Mouse (Mus musculus) forebrain, embryonic 16.5 days (tissue): ENCODE data around the gene Blcap. TPM values are rescaled to one million over a fixed set of nuclear protein-coding genes. Genes with fewer than 3 reads are reported as not detected.
A peak's percentile ranks its signal among the peaks of the same experiment; 100 is the strongest.

Experiments
- ATAC-seq: fragments of 200-750 bp; cut with Nextera tagmentation; 2 replicates; pipeline ENCODE4 v1.8.0; 2017; ENCODE audit warnings: mild to moderate bottlenecking, moderate library complexity
- H3K27ac ChIP-seq: fragments of 300-500 bp; sonication (generic); 2 replicates; pipeline ENCODE4 v1.5.1; 2014; ENCODE audit warnings: low read length, control low read depth
- H3K27me3 ChIP-seq: fragments of 300-500 bp; sonication (generic); replicated peaks from 2 replicates; pipeline ENCODE4 v1.6.1; 2014; ENCODE audit warnings: low read length; ENCODE audit not compliant: control insufficient read depth, insufficient read depth
- H3K36me3 ChIP-seq: fragments of 300-500 bp; sonication (generic); 2 replicates; pipeline ENCODE4 v1.6.1; 2014; ENCODE audit not compliant: control insufficient read depth, insufficient read depth
- H3K4me1 ChIP-seq: fragments of 300-500 bp; sonication (generic); replicated peaks from 2 replicates; pipeline ENCODE4 v1.6.1; 2014; ENCODE audit warnings: low read length; ENCODE audit not compliant: control insufficient read depth, insufficient read depth
- H3K4me2 ChIP-seq: fragments of 300-500 bp; sonication (generic); 2 replicates; pipeline ENCODE4 v1.6.1; 2014; ENCODE audit warnings: mild to moderate bottlenecking, low read length, control low read depth
- H3K4me3 ChIP-seq: fragments of 300-500 bp; sonication (generic); replicated peaks from 2 replicates; pipeline ENCODE4 v1.5.1; 2014; ENCODE audit warnings: mild to moderate bottlenecking, low read length, control low read depth
- H3K9ac ChIP-seq: fragments of 300-500 bp; sonication (generic); replicated peaks from 2 replicates; pipeline ENCODE4 v1.6.1; 2014; ENCODE audit warnings: low read depth, low read length, control low read depth
- H3K9me3 ChIP-seq: fragments of 300-500 bp; sonication (generic); 2 replicates; pipeline ENCODE4 v1.6.1; 2016; ENCODE audit warnings: low read length; ENCODE audit not compliant: control insufficient read depth
- WGBS: fragments of 180-500 bp; shearing (Covaris S2); extraction: QIAGEN DNeasy Blood & Tissue Kit; methylation state at CpG from one replicate; pipeline ENCODE4 v1.1.7; 2014; 5-methylcytosine and 5-hydroxymethylcytosine counted together
- polyA plus RNA-seq: library from polyadenylated mRNA; unstranded; fragments of >200 nt; fragmentation: Nextera tagmentation; extraction: Ambion mirVana; gene quantifications from 2 replicates; pipeline ENCODE4 v1.2.1, GENCODE M21; 2015

The Blcap gene
- polyA plus RNA-seq, 1 experiment from 2014 or later, result 239 TPM

DNA sequence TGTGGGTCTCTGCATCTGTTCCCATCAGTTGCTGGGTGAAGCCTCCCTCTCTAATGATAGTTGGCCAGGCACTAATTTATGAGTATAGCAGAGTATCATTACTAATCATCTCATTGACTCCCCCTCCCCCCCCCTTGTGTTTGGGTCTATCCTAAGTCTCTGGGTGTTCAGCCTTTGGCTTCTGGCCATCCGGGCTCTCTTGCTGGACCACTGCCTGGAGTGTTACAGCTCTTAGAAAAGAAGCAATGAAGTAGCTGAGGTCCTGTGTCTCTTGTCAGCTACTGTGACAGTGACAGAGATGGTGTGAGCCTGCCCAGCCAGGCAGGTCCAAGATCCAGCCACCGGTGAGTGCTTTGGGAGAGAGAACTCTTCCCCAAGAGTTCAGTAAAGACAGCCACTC lies 1.7 kb upstream of the Blcap start:
- no peak for ATAC-seq
- Histone ChIP-seq H3K4me1 (no peaks in the 10 kb centered on the region), H3K4me2 (no peak overlapping the region), H3K36me3 (no peaks in the 10 kb centered on the region), H3K27me3 (no peaks in the 10 kb centered on the region), H3K4me3 (no peak overlapping the region), H3K9ac (no peak overlapping the region), H3K27ac (no peak overlapping the region), H3K9me3 (no peaks in the 10 kb centered on the region)
- 52% methylated on average over 2 of the region's 2 CpGs for WGBS

DNA sequence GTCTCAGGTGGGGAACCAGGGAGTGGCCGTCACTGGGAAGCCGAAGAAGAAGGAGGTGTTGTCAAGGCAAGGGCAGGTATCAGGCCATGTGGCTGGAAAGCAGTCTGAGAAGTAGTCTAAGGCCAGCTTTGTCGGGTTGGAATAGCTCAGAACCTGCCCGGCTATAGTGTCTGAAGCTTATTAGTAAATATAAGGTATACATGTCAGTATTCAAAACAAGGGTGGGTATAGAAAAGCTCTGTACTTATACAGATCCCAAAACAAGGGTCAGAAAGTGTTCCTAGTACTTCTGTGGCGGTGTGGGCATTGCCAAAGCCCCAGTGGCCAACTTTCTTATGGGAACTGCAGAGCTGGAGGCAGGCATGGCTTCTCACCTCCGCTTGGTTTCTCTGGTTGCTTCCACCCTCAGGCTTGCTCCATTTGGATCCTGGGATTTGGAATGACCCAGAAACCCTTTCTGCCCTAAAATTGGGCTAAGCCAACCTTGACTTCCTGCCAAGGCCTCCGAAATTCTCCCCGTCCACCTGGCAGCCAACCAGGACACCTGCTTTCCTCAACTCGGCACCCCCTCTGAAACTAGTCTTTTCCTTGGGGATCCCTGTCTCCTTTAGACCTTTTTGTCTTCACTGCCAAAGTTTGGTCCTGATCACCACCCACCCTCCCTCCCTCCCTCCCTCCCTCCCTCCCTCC lies 1.1 kb downstream of the Blcap start:
- H3K4me1 ChIP-seq, result peaks cover 14% of the 10 kb centered on the region
- no peak overlapping the region for H3K4me2 ChIP-seq
- ATAC-seq, result no peak
- no peak overlapping the region for H3K9ac ChIP-seq
- no peak overlapping the region for H3K4me3 ChIP-seq
- no peaks in the 10 kb centered on the region for H3K36me3 ChIP-seq
- WGBS, result 59% methylated on average over 9 of the region's 9 CpGs
- no peaks in the 10 kb centered on the region for H3K27me3 ChIP-seq
- H3K9me3 ChIP-seq, result no peaks in the 10 kb centered on the region
- no peak overlapping the region for H3K27ac ChIP-seq

DNA sequence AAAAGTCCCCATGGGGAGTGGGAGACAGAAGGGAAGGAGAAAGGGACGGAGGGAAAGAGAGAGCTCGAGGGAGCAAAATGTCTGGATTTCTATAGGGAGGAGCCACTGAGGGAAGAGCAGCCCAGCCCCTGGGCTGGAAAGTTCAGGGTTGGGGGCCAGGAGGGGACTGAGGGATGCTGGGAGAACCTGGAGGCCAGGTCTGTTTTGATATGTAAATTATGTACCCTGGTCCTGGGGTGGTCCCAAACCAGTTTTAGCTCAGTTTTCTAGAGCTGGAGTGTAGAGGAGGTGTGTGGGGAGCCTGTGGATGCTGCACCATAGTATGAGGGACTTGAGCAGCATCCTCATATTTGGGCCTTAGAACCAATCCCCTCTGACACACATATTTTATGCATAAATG lies 2.2 kb downstream of the Blcap start:
- no peaks in the 10 kb centered on the region for H3K27me3 ChIP-seq
- no peak overlapping the region for H3K4me3 ChIP-seq
- H3K27ac ChIP-seq, result no peak overlapping the region
- H3K9me3 ChIP-seq, result no peaks in the 10 kb centered on the region
- 5% methylated on average over 2 of the region's 2 CpGs for WGBS
- H3K9ac ChIP-seq, result no peak overlapping the region
- ATAC-seq, result no peak
- no peak overlapping the region for H3K4me2 ChIP-seq
- H3K4me1 ChIP-seq, result peaks cover 21% of the 10 kb centered on the region
- H3K36me3 ChIP-seq, result no peaks in the 10 kb centered on the region

DNA sequence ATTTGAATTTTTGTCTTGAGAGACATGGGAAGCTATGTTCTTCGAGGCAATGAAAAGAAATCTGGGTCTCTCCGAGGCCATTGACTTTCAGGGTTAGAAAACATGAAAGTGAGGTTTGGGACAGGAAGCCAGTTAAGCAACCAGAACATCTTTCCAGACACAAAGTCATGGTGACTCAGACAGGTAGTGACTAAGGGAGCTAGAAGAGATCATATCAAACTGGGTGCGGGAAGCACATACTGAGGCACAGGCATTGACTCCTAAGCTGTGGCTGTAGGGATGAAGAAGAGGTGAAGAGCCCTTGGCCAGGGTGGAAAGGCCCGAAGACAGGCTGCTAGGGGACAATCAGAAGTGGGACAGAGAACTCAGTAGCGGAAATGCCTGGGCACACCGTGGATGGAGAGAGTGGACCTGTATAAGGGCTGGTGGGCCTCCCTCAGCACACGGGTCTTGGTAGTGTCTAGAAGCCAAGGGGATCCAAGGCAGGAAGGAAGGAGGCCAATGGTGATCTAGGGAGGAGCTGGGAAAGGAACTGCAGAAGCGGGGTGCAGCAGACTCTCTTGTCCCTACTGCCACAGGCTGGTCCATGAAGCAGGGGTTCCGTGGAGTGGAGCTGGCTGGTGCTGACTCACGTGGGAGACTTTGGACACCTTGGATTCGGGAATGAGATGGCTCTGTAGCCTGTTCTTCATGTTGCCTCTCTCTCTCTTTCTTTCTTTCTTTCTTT lies 3.7 kb downstream of the Blcap start:
- H3K27me3 ChIP-seq, result no peaks in the 10 kb centered on the region
- ATAC-seq, result no peak
- H3K27ac ChIP-seq, result peak overlapping the region; percentile 90; the same call in 1 of the 2 replicates
- peak overlapping the region; percentile 88 for H3K9ac ChIP-seq
- H3K4me3 ChIP-seq, result peak overlapping the region; percentile 87; the same call in 1 of the 2 replicates
- 86% methylated on average over 11 of the region's 11 CpGs for WGBS
- 0 out of 2 replicates have a peak, but pooled peaks cover 2% of the 10 kb centered on the region for H3K36me3 ChIP-seq
- H3K9me3 ChIP-seq, result no peaks in the 10 kb centered on the region
- H3K4me1 ChIP-seq, result peaks cover 26% of the 10 kb centered on the region
- H3K4me2 ChIP-seq, result peak overlapping the region; percentile 96

DNA sequence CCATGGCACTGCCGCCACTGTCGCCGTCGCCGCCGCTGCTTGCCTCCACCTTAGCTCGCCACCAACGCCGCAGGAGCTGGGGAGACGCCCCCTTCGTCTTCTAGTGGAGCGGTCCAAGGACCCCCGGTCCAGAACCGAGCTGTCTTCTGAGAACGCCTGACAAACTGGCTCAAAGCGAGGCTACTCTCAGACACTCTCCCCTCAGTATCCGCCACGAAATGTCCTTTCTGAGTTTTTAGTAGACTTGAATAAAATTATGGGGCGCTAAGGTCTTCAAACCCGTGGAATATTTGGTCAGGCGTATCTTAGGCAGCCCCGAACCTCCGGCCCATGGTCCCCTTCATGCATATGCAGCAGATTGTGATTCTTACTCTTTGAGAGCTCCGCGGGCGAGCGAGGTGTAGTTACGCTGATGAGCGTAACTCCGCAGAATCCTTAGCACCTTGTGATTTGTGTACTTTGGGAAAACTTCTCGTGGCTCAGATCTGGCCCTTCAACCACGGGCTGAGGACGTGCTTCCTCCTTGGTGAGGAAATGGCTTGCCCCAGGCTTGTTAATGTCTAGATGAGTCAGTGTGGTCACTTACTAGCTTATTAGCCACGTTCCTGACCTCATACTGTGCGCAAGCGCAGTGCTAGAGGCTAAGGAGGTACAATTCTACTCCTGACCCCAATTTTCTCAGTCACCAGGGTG lies 4.7 kb downstream of the Blcap start:
- H3K4me2 ChIP-seq, result peak overlapping the region; percentile 96
- H3K9ac ChIP-seq, result peak overlapping the region; percentile 88
- WGBS, result 0% methylated on average over 36 of the region's 36 CpGs
- peaks cover 28% of the 10 kb centered on the region for H3K4me1 ChIP-seq
- no peaks in the 10 kb centered on the region for H3K27me3 ChIP-seq
- peaks cover 5% of the 10 kb centered on the region for H3K9me3 ChIP-seq
- H3K27ac ChIP-seq, result peak overlapping the region; percentile 90
- H3K36me3 ChIP-seq, result peaks cover 10% of the 10 kb centered on the region
- peak overlapping the region; percentile 87 for H3K4me3 ChIP-seq
- ATAC-seq, result peak; percentile 87

DNA sequence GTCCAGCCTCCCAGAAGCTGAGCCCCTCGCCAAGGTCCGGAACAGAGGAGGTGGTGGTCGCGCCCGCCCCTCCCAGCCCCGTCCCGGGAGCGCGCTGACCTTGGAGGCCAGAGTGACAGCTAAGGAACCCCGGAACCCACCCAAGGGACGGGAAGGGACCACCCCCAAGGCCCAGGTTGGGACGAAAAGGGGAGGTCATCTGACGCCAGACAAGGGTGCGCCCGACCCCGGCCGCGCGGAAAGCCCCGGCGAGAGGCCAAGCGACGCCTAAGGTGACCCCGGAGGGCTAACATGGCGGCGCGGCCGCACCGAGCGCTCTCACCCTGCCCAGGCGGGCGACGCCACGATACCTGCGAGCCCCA lies 5.2 kb downstream of the Blcap start:
- Histone ChIP-seq H3K9ac (peak overlapping the region; percentile 88), H3K4me2 (peak overlapping the region; percentile 96), H3K27ac (peak overlapping the region; percentile 90), H3K9me3 (peaks cover 10% of the 10 kb centered on the region), H3K36me3 (peaks cover 15% of the 10 kb centered on the region), H3K4me3 (peak overlapping the region; percentile 87), H3K27me3 (no peaks in the 10 kb centered on the region), H3K4me1 (peaks cover 28% of the 10 kb centered on the region)
- ATAC-seq, result no peak; the same call in none of the 2 replicates
- under 1% methylated on average over 29 of the region's 35 CpGs for WGBS

DNA sequence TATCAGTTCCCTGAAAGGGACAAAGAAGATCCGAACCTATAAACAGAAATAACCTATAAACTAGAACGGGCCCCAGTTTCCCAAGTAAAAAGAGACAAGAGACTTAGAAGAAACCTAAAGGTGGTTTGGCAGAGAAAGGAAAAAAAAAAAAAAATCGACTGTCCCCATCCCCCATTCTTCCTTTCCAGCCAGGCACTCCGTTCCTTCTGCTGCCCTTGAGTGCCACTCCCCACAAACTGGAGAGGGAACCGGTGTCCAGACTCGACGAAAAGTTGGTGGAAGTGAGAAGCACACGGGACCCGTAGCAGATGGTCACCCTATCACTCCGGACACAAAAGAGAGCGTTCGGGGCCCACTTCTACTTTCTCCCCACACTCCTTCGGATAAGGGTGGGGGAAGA lies 5.6 kb downstream of the Blcap start:
- Histone ChIP-seq H3K4me3 (peak overlapping the region; percentile 87), H3K4me2 (peak overlapping the region; percentile 96), H3K9me3 (peaks cover 10% of the 10 kb centered on the region), H3K27ac (no peak overlapping the region), H3K36me3 (peaks cover 15% of the 10 kb centered on the region), H3K9ac (peak overlapping the region; percentile 88), H3K4me1 (peaks cover 28% of the 10 kb centered on the region), H3K27me3 (no peaks in the 10 kb centered on the region)
- ATAC-seq, result no peak
- WGBS, result 8% methylated on average over 13 of the region's 13 CpGs

DNA sequence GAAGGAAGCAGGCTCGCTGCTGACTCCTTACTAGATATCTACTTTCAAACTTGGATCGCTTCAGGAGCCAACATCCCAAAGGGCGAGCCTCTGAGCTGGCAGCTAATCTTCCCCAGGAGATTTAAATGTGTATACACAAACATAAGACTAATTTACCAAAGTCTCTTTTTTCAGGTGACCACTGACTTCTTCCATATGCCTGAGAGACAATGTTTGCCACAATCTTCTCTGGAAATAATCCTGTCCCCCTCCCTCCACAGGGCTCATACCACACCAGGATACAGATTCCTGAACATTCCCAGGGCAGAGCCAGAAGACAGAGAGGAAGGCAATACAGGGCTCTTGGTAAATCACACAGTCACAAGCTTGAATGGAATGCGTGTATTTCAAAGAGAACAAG lies 6.4 kb downstream of the Blcap start:
- H3K9me3 ChIP-seq, result peaks cover 10% of the 10 kb centered on the region
- H3K9ac ChIP-seq, result peak overlapping the region; percentile 88; the same call in 1 of the 2 replicates
- peaks cover 28% of the 10 kb centered on the region for H3K4me1 ChIP-seq
- ATAC-seq, result no peak
- peak overlapping the region; percentile 96 for H3K4me2 ChIP-seq
- no peaks in the 10 kb centered on the region for H3K27me3 ChIP-seq
- peaks cover 15% of the 10 kb centered on the region for H3K36me3 ChIP-seq
- WGBS, result 77% methylated on average over 4 of the region's 4 CpGs
- peak overlapping the region; percentile 87 for H3K4me3 ChIP-seq
- H3K27ac ChIP-seq, result 0 out of 2 replicates have a peak overlapping the region, but pooled peaks have one; percentile 6

DNA sequence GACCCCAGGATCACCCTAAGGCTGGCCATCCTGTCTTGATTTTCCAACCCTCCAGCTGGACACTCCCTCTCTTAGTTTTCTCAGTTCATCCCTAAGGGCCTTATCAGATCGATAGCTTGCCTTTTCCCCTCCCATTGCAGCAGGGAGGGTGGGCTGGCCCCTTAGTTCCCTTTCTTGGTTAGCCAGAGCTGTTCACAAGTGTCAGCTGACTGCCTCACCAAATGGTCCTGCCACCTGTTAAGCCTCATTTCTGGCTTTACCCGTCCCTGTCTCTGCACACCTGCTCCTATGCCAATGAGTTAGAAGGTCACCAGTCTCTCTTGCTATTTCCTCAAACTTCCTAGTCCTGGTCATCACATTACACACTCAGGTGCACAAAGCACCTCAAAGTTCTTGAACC lies 8.0 kb downstream of the Blcap start:
- Histone ChIP-seq H3K36me3 (peaks cover 23% of the 10 kb centered on the region), H3K4me3 (no peak overlapping the region; the same call in 1 of the 2 replicates), H3K4me1 (peaks cover 38% of the 10 kb centered on the region)

More for the DNA sequence above, 8.0 kb downstream of the Blcap start:
- 49% methylated on average over 2 of the region's 2 CpGs for WGBS
- H3K4me2 ChIP-seq, result peak overlapping the region; percentile 61
- H3K9me3 ChIP-seq, result peaks cover 23% of the 10 kb centered on the region
- no peak for ATAC-seq
- H3K27ac ChIP-seq, result peak overlapping the region; percentile 60
- no peaks in the 10 kb centered on the region for H3K27me3 ChIP-seq
- no peak overlapping the region for H3K9ac ChIP-seq
